Mouse (Mus musculus) left cerebral cortex, adult 8-10 months (tissue): ENCODE data around the gene Ppm1h. TPM values are rescaled to one million over a fixed set of nuclear protein-coding genes. Genes with fewer than 3 reads are reported as not detected.

Experiments
- DNase-seq, 2 experiments: peaks; one replicate each; pipeline ENCODE4 v3.0.0; 2022; ENCODE audit warnings: low spot score in 2 of 2
- total RNA-seq, 4 experiments: library from RNA; stranded (reverse); gene quantifications; 2 replicates each; pipeline ENCODE4 v1.2.4; 2022

Gene Ppm1h
- total RNA-seq, 4 experiments from 2014 or later = 68.4 to 83.9 (median 75.3) TPM

DNA sequence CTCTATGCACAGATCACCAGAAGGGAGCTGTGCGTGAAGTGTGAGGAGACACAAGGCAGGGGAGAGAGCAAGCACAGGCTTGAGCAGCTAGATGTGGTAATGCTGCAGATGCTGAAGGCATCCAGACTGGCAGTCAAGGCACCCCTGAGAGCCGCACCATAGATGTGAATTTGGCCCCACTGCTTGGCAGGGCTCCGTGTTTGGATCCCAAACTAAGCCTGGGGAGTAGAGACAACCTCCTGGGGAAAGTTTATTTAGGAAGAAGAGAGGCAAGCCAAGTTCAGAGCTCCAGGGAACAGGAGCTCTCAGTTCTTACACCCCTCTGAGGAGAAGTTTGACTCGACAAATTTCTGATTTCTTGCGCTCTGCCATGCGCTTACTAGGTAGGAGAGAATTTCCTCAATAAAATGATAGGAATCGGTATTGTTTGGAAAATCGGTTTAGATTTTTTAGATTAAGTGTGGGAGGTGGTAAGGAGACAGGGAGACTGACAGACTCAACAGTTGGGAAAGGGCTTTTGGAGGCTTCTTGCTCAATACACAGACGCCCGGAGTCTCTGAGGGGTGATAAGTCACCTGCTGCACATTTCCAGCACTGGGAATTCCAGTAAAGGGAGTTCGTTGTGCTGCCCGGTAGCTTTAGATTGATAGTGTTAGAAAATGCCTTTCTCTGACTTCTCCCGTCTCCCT lies 89.8 kb downstream of the Ppm1h start:
- DNase-seq = no peak

- no peak for DNase-seq
Observed at GRCm38 (mm10) chr10:122768893-122769341, 90.4 kb downstream of the Ppm1h start.

DNA sequence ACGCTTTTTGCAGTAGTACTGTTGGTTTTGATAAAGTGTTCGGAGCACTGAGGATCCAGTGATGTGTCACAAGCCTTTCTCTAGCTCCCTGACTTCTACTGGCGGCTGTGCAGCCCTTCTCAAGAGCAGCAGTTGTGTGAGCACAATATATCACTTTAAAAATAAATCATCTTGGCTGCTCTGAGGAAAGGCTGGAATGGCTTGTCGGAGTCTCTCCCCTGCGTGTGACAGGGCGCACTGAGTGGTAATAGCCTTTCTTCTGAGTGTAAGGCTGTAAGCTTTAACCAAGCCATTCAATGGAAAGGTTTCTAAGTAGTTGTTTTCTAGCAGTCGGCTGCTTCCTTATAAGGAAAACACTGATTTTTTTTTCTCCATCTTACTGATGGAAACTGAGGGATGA lies 91.8 kb downstream of the Ppm1h start:
- no peak for DNase-seq

DNA sequence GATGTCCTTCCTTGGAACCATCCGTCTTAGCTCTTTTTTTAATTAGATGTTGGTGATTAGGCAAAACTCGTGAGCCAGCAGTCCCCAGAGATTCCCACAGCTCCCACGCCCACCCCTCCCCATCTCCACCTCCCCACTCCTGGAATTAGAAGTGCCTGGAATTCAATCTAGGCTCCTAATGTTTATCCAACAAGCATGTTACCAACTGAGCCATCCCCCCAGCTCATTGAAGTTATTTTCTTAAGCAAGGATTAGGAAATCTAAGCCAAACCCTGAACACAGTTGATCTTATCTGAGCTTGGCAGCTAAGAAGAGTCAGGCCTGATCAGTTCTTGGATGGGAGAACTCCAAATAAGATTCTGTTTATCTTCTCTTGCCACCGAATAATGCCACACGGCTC lies 92.4 kb downstream of the Ppm1h start:
- no peak for DNase-seq

DNA sequence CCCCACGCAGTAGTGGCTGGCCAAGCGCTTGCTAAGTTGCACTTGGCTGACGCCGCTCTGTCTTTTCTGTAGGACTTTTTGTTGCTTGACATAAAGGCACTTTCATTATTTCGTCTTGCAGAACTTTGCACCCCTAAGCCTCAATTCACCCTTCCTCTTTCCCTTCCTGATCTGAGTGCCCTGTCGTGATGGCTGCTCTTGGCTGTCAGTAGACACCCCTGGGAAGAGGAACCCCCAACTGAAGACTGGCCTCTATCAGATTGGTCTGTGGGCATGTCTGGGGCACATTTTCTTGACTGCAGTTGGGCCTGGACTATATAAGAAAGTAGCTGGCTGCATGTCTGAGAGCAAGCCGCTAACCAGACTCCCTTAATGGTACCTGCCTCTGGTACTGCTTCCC lies 95.6 kb downstream of the Ppm1h start:
- DNase-seq = no peak

- DNase-seq = no peak
Observed at GRCm38 (mm10) chr10:122777436-122777835, 98.9 kb downstream of the Ppm1h start.

DNA sequence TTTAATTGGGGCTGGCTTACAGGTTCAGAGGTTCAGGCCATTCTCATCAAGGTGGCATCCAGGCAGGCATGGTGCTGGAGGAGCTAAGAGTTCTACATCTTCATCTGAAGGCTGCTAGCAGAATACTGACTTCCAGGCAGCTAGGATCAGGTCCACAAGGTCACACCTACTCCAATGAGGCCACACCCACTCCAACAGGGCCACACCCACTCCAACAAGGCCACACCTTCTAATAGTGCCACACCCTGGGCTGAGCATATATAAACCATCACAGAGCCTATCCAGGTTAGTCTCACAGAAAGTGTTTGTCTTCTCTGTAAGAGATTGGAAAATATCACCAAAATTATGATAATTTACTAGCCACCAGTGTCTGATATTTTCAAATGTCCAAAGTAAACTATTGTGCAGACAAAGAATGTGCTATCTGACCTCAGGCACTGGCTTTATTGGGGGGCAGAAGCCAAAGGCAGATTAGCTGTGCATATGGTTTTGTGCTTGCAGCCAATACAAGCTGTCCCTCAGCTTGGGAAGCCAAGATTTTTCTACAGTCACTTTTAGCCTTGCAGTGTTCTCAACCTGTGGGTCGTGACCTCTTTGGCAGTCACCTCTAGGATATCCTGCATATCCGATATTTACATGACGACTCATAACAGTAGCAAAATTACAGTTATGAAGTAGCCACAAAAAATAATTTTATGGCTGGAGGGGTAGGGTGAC lies 99.5 kb downstream of the Ppm1h start:
- no peak for DNase-seq

- DNase-seq = no peak
Observed at GRCm38 (mm10) chr10:122779351-122779750, 100.8 kb downstream of the Ppm1h start.

DNA sequence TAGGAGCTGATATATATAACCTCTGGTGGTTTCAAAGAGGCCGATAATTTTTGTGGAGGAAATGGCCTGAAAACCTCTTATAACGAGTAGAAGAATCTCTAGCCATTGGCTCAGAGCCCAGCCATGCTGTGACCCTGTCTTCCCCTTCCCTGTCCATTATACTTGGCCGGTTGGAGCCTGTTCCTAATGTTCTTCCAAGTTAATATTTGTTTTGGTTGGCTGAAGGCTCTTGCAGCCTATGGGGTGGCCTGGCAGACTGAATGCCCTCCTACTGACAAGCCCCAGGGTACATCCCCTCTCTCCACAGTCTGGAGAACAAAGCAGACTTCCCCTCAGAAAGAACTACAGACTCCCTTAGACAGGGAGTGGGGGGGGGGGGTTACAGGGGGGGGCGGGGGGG lies 104.2 kb downstream of the Ppm1h start:
- no peak for DNase-seq

GRCm38 (mm10) chr10:122789648-122790170 lies 111.1 kb downstream of the Ppm1h start:
- DNase-seq = no peak

DNA sequence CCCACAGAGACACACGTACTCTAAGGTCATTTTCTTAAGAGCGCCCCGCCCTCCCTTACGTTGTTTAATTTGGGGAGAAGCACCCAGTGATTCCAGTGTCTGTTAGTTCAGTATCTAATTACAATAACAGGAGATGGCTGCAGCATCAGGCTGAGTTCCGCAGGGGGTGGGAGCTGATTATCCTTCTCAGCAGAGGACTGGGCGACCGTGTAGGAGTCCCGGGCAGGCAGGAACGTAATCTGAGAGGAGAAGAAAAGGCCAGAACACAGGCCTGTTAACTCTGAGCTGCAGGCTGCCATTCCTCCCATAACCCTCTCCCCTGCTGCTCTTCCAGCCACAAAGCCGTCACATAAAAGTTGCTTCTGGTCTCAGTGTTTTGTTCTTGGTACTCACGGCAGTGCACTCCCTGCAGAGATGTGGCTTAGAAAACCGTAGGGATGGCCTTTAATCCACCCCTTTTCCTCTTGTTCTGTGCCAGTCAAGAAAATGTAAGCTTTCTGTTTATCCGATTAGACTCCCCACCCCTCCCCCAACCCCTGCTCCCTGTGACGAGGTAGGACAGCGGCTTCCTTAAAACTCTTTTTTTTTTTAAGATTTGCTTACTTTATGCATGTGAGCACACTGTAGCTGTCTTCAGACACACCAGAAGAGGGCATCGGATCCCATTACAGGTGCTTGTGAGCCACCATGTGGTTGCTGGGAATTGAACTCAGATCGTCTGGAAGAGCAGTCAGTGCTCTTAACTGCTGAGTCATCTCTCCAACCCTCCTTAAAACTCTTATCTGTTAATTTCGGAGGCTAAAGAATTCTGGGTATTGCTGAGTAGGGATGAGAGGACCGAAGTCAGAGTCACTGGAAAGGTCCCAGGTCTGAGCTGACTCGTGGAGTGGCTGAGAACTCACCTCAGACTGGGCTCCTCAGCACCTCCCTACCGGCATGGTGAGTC lies 113.7 kb downstream of the Ppm1h start:
- DNase-seq = no peak

DNA sequence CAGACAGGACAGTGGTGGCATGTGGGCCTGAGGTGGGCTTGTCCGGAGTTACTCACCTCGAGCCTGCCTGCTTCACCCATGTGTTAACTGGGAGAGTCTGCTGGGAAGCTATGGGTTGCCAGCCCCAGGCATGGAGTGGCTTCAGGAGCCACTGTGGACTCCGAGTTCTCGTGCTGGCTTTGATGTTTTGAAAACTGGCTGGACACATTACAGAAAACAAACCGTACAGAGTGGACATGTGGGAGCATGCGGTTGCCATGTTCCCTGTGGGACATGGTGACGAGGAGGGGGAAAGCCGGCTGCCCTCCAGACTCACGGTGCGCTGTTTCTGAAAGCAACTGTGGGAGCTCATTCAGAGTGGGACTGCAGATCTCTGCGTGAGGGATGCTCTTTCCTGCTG lies 114.6 kb downstream of the Ppm1h start:
- no peak for DNase-seq

- peak; percentile 52 to 62 for DNase-seq
Observed at GRCm38 (mm10) chr10:122794187-122794850, 115.8 kb downstream of the Ppm1h start.

DNA sequence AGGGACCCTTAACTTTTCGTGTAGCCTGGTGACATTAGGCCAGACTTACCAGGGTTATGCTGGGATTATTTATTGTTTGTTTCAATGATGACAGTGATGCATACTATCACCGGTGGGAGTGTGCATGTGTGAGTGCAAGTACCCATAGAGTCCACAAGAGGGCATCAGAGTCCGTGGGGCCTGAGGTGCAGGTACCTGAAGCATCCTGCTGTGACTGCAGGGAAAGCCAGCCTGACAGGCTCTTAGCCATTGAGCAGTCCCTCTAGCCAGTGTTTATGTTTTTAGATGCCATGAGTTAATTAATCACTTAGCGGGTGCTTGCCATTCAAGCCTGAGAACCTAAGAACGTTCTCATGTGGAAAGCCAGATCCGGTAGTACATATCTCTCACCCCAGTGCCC lies 119.4 kb downstream of the Ppm1h start:
- DNase-seq = no peak

DNA sequence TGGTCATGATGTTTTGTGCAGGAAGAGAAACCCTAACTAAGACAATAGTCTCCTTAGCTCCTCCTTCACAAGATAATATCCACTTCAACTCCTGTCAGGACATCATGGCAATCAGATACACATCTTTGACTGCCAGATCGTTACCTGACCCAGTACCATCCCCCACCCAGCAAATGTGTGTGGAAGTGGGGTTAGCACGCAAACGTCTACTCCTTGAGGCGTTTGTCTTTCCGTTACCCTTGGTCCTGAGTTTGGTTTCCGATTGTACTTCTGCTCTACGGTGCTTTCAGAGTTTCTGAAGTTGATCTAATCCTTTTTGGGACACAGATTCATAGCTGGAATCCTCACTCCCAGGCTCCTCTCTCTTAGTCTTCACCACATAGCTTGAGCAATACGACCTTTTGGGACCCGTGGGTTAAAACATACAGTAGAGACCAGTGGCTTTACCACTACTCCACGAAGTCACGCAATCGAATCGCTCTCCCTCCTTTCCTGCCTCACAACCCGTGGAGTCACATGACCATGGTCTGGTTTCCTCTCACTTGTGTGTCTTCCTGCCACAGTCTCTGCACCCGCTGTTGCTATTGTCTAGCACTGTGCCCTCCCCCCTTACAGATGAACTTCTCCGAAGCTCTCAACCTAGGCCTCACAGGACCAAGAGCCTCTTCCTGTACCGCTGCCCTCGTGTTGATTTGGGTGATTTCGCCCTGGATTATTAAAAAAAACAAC lies 121.6 kb downstream of the Ppm1h start:
- DNase-seq = no peak

GRCm38 (mm10) chr10:122800732-122801110 lies 122.2 kb downstream of the Ppm1h start:
- no peak for DNase-seq

GRCm38 (mm10) chr10:122802218-122802617 lies 123.7 kb downstream of the Ppm1h start:
- DNase-seq = no peak

- no peak for DNase-seq
Observed at GRCm38 (mm10) chr10:122802901-122803300, 124.3 kb downstream of the Ppm1h start.

GRCm38 (mm10) chr10:122803906-122804305 lies 125.3 kb downstream of the Ppm1h start:
- DNase-seq = peak in 1 of 2 experiments; percentile 58

- no peak for DNase-seq
Observed at GRCm38 (mm10) chr10:122805866-122806265, 127.3 kb downstream of the Ppm1h start.
